Mouse (Mus musculus) bone marrow macrophage, adult 2 months (primary cell): ENCODE results near the gene Gm4707.

Experiments used
- CTCF ChIP-seq: IDR thresholded peaks from 2 replicates; pipeline ENCODE4 v1.5.1; 2012; ENCODE audit warnings: low read depth, mild to moderate bottlenecking, low read length, moderate library complexity
- POLR2A ChIP-seq: IDR thresholded peaks from 2 replicates; pipeline ENCODE4 v1.6.1; 2012; ENCODE audit warnings: mild to moderate bottlenecking, low read depth, low read length, borderline replicate concordance

DNA sequence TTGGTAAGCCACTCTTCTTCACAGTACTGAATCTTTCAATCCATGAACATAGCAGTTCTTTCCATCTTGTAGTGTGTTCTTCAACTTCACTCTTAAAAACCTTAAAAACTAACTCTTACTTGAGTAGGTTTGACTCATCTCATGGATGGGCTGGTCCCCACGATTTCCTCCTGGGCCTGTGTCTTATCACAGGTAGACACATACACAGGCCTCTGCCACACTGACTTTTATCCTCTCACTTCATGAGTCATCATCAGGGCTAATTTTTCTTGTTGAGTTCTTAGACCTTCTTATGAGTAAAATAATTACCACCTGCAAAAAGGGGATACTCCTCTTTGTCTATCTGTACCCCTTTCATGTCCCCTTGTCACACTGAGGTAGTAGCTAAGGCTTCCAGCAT is 42.7 kb downstream of the Gm4707 start:
- TF ChIP-seq CTCF = no peak
- TF ChIP-seq POLR2A = no peak
